Mouse (Mus musculus) layer of hippocampus, adult 8-10 months (tissue): ENCODE measurements around the gene Slc4a4. TPM values are rescaled to one million over a fixed set of nuclear protein-coding genes. Genes with fewer than 3 reads are reported as not detected.

Experiments
- DNase-seq, 2 experiments: peaks; one replicate each; pipeline ENCODE4 v3.0.0; 2022; ENCODE audit warnings: low spot score in 2 of 2
- total RNA-seq, 4 experiments: library from RNA; stranded (reverse); gene quantifications; 2 replicates each; pipeline ENCODE4 v1.2.4; 2022

Slc4a4 gene
- total RNA-seq = 100 to 1,000 TPM; 140 to 157 (median 150) TPM

- no peak for DNase-seq
Measured at GRCm38 (mm10) chr5:88886668-88887555, at the start of gene Slc4a4. Gene Slc4a4, plus strand, starts transcription at chr5:88886818.

DNA sequence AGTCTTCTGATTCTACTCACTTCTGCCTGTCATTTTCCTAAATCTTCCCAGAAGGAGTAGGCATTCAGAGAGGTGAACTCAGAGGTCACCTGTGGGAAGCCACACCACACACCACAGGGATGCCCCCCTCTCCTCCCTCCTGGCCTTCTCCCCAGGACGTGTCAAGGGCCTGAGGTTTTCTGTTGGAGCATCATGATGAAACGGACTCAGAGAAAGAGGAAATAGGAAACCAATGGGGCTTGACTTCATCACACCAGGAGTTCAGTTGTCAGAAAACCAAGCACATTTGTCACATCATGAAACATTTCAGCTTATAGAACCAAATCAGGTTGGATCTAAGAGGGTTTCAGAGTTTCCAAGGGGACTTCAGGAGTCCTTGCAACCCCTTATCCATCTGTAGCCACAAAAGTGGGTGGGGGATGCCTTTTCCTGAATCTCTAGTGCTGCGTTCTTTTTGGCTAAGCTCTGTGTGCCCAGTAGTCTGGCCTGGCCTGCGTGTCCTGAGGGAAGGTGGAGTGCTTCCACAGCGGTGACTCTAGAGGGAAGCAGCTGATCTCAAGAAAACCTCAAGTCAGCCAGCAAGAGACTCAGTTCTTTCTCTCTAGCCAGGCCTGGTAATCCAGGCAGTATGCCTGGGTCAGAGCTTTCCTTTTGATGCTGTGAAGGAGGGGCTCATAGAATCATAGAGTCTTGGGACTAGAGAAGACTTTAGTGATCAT, 46.4 kb upstream of the Slc4a4 start:
- no peak for DNase-seq

GRCm38 (mm10) chr5:88857311-88857710, 29.3 kb upstream of the Slc4a4 start:
- no peak for DNase-seq

DNA sequence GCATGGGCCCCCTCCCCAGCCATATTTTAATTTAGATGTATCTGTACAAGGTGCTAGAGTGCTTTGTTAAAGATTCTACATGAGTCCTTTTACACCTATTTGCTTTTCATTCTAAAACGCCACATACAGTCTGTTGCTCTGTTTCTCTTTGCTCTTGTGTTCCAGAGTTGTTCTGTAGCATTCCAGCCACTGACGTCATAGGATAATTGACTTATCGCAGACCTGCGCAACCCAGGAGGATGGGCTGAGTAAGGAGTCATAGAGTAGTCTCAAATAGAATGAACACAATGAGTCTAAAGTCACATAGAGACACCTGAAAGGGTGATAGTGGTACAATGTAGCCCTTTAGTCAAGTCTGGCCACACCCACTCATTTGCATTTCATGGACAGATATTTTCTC, 28.8 kb upstream of the Slc4a4 start:
- DNase-seq = no peak

- DNase-seq = no peak
Measured at GRCm38 (mm10) chr5:88858226-88858625, 28.4 kb upstream of the Slc4a4 start.

DNA sequence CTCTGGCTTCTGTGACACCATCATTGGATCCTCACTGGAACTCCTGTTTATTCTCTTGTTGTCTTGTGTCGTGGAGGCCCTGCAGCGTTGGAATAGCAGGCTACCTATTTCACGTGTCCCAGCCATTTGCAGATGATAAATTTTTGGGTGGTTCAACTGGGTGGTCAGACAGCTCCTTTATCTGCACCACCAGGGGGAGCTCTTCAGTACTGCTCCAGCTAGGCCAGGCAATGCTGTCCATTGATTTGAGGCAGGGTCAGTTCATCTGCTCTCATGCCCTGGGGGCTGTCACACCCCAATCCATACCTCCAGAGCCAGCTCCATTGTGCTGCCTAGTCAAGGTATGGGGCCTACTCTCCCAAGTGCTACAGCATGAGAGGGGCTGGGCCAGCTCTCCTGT, 24.5 kb upstream of the Slc4a4 start:
- no peak for DNase-seq

- no peak for DNase-seq
Measured at GRCm38 (mm10) chr5:88862794-88863193, 23.8 kb upstream of the Slc4a4 start.

DNA sequence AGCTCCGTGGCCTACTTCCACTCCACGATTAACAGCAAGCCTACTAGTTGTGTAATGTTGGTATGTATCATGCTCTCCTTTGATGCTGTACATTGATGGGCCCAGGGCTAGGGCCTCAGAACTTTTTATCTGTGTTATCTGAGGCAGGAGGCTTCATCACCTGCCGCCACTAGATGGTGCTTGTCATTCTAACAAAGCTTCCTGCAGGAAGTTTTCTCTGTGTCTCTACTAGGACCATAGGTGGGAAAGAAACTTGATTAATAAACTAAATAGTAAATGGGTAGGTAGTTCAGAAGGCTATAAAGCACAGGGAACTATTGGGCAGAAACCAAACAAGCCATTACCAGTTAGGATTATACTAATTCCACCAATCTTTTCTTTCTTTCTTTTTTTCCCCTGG, 2.5 kb upstream of the Slc4a4 start:
- peak in 1 of 2 experiments; percentile 29 for DNase-seq

DNA sequence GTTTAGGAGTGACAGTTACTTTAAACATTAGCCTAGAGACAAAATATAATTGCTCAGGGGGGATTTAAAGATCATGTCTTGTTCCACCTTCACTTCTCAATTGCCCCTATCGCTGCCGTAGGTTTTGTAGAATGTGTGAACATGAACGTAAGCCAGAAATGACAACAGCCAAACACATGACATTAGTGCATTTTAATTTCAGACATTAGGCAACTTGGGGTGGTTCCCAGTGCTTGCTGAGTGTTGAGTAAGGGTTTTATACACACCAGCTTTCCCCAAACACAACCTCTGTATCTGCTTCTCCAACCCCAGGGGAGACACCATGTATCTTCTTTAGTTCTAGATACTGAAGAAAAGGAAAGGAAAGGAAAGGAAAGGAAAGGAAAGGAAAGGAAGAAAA, 1.1 kb upstream of the Slc4a4 start:
- DNase-seq = no peak

DNA sequence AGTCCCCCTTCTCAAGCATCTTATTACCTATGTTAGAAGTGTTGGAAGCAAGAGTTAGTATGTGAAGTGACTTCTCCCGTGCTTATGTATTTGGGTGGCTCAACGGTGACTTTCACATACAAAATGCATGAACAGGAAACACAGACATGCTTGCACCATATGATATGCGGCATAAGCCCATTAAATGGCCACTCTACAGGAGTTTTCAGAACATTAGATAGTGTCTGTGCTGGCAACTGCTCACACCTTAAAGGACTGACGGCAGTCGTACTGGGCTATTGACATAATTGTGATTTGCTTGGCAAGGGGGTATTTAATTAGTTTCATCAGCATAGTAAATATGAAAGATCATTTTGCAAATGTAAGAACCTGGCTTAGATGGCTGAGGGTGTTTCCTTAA, 674 bp upstream of the Slc4a4 start:
- DNase-seq = no peak

DNA sequence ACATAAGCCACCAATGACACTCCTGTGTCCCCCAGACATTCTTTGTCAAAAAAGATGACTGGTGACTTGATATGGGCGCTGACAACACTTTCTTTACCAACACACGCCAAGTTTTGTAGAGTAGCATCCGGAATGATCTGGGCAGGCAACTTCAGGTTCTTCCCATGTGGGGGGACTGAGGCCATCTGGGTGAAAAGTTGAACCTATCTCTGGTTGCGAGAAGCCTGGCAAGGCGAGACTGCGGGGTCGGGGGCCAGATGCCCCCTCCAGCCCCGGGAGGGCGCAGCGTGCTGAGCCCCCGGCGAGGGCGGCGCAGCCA, 310 bp upstream of the Slc4a4 start:
- no peak for DNase-seq

DNA sequence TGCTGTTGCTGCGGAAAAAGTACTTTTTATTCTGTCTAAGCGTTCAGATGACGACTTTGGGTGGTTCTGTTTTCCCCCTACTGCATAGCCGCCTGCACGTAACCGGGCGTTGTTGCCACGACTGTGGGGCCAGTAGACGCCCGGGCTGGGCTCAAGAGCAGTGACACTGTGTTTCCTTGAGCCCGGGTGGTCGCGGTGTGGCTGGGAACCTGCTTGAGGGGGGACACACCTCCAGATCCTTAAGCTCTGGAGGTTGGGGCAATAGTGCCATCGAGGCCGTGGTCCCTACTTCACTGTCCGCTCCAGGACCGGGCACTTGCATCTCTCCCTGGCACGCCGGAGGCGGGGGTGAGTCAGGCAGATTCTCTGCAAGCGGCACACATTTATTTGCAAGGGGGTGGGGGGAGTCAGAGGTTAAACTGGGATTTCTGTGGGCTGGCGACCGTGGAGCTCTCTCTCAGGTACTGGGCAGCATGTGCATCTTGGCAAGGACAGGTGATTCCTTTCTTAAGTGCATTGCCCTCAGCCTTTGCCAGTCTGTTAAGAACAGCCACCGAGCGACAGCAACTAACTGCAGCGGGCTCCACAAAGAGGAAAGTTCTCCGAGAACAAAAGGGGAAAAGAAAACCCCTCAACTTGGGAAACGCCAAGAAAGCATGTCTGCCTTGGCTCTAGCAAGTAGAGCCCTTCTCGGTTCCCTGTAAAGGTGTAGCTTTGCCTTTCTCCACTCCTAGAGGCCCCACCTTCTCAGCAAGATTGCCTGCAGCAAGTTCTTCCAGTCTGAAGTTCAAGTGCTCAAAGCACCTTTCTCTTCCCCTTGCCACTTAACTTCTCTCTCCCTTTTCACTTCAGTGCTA, 1.2 kb downstream of the Slc4a4 start:
- DNase-seq = no peak

DNA sequence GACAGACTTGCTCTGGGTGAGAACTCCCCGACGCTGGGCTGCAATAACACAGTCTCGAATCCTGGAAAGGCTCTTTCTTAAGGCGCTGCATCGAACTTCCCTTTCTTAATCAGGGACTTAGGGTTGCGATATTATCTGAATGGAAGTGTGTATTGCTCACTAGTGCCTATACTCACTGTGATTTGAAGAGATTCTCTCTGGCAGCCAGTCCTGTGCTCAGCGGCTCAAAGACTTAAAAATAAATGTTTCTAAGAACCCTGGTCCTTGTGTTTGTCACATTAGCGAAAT, 1.7 kb downstream of the Slc4a4 start:
- no peak for DNase-seq

- DNase-seq = no peak
Measured at GRCm38 (mm10) chr5:88889326-88889725, 2.7 kb downstream of the Slc4a4 start.

GRCm38 (mm10) chr5:88890146-88890545, 3.5 kb downstream of the Slc4a4 start:
- no peak for DNase-seq

DNA sequence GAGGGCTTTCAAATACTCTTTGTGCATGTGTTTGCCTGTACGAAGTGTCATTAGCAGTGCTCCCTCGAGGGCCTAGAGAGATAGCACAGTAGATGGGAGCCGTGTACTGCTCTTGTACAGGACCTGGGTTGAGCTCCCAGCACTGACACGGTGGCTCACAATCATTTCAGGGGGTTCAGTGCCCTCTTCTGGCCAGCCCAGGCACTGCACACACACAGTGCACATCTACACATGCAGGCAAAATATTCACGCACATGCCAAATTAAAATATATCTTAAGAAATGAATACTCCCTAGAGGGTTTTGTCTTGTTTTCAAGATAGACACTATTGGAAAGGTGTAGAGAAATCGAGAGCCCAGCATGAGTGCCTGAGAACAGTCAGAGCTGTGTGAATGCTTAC, 10.0 kb downstream of the Slc4a4 start:
- DNase-seq = no peak

GRCm38 (mm10) chr5:88903111-88903510, 16.5 kb downstream of the Slc4a4 start:
- DNase-seq = no peak

DNA sequence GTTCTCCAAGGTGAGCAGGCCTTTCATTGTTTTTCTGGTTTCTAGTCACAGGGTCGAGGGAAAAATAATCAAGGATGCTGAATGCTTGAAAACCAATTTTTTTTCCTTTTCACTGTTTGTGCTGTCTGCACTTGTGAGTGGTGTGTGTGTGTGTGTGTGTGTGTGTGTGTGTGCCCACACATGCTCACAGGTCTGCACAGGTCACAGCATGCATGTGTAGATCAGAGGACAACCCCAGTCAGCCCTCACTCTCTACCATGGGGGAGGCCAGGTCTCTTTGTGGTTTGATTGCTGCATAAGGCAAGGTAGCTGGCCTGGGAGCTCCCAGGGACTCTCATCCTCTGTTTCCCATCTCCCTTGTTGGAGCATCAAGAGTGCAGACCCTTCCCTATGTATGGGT, 16.9 kb downstream of the Slc4a4 start:
- no peak for DNase-seq

GRCm38 (mm10) chr5:88904841-88905240, 18.2 kb downstream of the Slc4a4 start:
- DNase-seq = no peak

DNA sequence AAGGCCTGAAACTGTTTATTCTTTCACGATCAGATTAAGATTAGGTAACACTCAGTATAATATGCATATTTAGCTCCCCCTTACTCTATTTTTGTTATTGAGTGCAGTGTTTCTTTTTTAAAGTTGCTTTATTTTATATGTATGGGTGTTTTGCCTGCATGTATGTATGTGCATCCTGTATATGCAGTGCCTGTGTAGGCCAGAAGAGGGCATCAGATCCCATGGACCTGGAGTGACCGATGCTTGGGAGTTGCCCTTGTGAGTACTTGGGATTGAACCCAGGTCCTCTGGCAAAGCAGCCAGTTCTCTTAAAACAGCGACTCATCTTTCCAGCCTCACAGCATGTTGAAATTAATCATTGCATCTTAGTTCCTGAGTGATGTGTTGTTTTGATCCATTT, 21.0 kb downstream of the Slc4a4 start:
- DNase-seq = no peak

DNA sequence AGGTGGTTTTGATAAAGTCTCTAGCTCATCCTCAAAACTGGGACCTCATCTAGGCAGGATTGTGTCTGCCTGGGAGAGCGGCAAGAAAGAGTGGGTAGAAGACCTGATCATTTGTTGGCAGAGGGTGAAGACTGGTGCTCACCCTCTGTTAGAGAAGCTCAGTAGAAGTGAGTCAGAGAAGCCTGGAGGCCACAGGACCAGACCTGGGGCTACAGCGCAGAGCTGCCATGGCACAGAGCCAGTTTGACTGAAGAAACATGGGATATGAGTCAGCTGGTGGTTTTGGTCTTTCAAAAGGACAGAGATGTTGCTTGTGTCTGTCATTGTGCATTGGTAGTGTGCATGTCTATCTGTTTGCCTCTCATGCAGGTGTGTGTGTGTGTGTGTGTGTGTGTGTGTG, 26.0 kb downstream of the Slc4a4 start:
- no peak for DNase-seq

DNA sequence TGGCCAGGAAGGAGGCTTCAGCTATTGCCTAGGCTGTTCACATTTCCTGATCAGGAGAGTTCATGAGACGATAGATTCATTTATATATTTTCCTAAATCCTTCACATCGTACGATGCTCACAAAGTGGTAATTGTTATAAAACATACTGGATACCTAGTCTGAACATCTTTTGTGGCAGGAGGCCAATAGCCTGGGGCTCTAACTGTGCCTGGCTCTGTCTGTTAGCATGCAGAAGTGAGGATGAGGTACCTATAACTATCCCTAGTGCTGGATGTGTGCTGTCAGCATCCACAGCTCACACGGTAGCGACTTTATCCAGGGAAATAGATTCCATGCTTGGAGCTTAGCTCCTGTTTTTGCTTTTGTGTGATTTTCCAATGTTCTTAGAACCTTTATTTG, 28.5 kb downstream of the Slc4a4 start:
- no peak for DNase-seq
